Mouse (Mus musculus): ENCODE data around the gene Gpr137.

Gene Gpr137

GRCm38 (mm10) chr19:6973581-6974190, 31.4 kb upstream of the Gpr137 start:
- DNase-seq (ENCODE audit: extremely low spot score, low read depth, low spot score) = no peak

GRCm38 (mm10) chr19:6972247-6972917, 30.1 kb upstream of the Gpr137 start:
- no peak for DNase-seq (ENCODE audit: extremely low spot score, low read depth, low spot score)

- DNase-seq (ENCODE audit: extremely low spot score, low read depth, low spot score) = no peak
Observed at GRCm38 (mm10) chr19:6971644-6972043, 29.4 kb upstream of the Gpr137 start.

GRCm38 (mm10) chr19:6970460-6971085, 28.3 kb upstream of the Gpr137 start:
- DNase-seq (ENCODE audit: extremely low spot score, low read depth, low spot score) = no peak

GRCm38 (mm10) chr19:6969665-6970381, 27.5 kb upstream of the Gpr137 start:
- no peak for DNase-seq (ENCODE audit: extremely low spot score, low read depth, low spot score)

GRCm38 (mm10) chr19:6969291-6969664, 27.0 kb upstream of the Gpr137 start:
- DNase-seq (ENCODE audit: extremely low spot score, low read depth, low spot score) = no peak

GRCm38 (mm10) chr19:6968491-6969271, 26.4 kb upstream of the Gpr137 start:
- no peak for DNase-seq (ENCODE audit: extremely low spot score, low read depth, low spot score)

- DNase-seq (ENCODE audit: extremely low spot score, low read depth, low spot score) = no peak
Observed at GRCm38 (mm10) chr19:6956461-6956860, 14.2 kb upstream of the Gpr137 start.

GRCm38 (mm10) chr19:6955424-6955823, 13.1 kb upstream of the Gpr137 start:
- no peak for DNase-seq (ENCODE audit: extremely low spot score, low read depth, low spot score)

- DNase-seq (ENCODE audit: extremely low spot score, low read depth, low spot score) = no peak
Observed at GRCm38 (mm10) chr19:6954046-6954445, 11.8 kb upstream of the Gpr137 start.

- no peak for DNase-seq (ENCODE audit: extremely low spot score, low read depth, low spot score)
Observed at GRCm38 (mm10) chr19:6952712-6953037, 10.4 kb upstream of the Gpr137 start.

- no peak for DNase-seq (ENCODE audit: extremely low spot score, low read depth, low spot score)
Observed at GRCm38 (mm10) chr19:6951994-6952711, 9.9 kb upstream of the Gpr137 start.

GRCm38 (mm10) chr19:6951381-6951968, 9.2 kb upstream of the Gpr137 start:
- DNase-seq (ENCODE audit: extremely low spot score, low read depth, low spot score) = no peak

GRCm38 (mm10) chr19:6950613-6951153, 8.4 kb upstream of the Gpr137 start:
- no peak for DNase-seq (ENCODE audit: extremely low spot score, low read depth, low spot score)

- no peak for DNase-seq (ENCODE audit: extremely low spot score, low read depth, low spot score)
Observed at GRCm38 (mm10) chr19:6949951-6950350, 7.7 kb upstream of the Gpr137 start.

- no peak for DNase-seq (ENCODE audit: extremely low spot score, low read depth, low spot score)
Observed at GRCm38 (mm10) chr19:6949532-6949931, 7.3 kb upstream of the Gpr137 start.

GRCm38 (mm10) chr19:6948186-6948585, 5.9 kb upstream of the Gpr137 start:
- DNase-seq (ENCODE audit: extremely low spot score, low read depth, low spot score) = no peak

- DNase-seq (ENCODE audit: extremely low spot score, low read depth, low spot score) = no peak
Observed at GRCm38 (mm10) chr19:6947742-6948141, 5.5 kb upstream of the Gpr137 start.

GRCm38 (mm10) chr19:6943709-6944108, 1.4 kb upstream of the Gpr137 start:
- DNase-seq (ENCODE audit: extremely low spot score, low read depth, low spot score) = no peak

- no peak for DNase-seq (ENCODE audit: extremely low spot score, low read depth, low spot score)
Observed at GRCm38 (mm10) chr19:6942764-6943163, 484 bp upstream of the Gpr137 start.
